Mouse (Mus musculus) kidney, postnatal 36 days (tissue): ENCODE measurements at regions not wholly inside any gene's neighbourhood (a gene's known extent, or its start where the extent isn't known, plus 50 kb on each side); places are given as distances from the start of the nearest gene placed in this dataset.

Experiments used
- DNase-seq, 2 experiments: peaks; one replicate each; pipeline ENCODE4 v3.0.0; 2021 to 2022; ENCODE audit warnings: mixed read lengths in 2 of 2

DNA sequence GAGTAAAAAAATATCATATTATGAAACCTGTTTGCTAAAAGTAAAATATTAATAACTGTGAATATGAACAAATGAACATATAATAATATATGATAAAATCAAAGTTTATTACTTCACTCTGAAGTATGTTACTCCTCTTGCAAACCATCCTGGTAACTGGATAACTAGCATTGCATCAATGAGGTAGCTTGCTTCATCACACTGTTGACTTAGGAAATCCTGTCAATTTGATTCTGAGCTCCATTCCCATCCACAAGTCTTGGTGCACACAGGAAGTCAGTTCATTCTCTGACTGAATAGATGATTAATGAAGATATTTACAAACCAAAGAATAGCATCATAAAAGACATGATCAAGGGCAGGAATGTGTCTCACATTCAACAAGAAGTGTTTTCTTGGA lies 286.9 kb upstream of the Gprin3 start:
- no peak for DNase-seq

DNA sequence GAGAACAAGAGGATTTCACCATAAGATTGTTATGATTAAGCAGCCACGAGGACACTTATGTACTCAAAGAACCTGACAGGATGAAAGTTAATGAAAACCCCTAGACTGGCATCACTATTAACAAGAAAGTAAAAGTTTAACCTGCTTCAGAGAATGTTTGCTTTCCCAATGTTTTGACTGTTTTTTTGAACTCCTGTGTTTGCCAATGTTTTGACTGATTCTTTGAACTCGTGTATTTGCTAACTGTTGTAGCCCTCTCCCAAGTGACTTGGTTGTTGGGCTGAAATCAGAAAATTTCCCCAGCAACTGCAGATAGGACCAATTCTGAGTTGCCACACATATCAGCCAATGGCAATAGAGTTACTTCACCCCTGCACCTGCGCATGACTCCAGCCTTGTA lies 258.9 kb upstream of the Gprin3 start:
- peak in 1 of 2 experiments; percentile 28 for DNase-seq

DNA sequence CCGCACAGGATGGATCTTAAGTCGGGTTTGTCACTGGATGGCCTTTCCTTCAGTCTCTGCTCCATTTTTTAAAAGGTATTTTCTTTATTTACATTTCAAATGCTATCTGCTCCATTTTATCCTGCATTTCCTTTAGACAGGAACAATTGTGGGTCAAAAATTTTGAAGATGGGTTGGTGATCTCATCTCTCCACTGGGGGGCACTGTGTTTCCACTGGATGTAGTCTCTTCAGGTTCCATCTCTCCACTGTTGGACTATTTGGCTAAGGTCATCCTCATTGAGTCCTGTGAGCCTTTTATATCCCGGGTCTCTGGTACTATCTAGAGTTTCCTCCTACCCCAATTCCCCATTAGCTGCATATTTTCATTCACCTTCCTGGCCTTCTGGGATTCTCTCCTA lies 241.3 kb upstream of the Gprin3 start:
- peak; percentile 11 to 77 for DNase-seq
